Mouse (Mus musculus) stomach, embryonic 14.5 days (tissue): Measurements from ENCODE around the gene Gpc5. TPM values are rescaled to one million over a fixed set of nuclear protein-coding genes. Genes with fewer than 3 reads are reported as not detected.

Source experiments
- ATAC-seq: fragments of 200-750 bp; cut with Nextera tagmentation; 2 replicates; pipeline ENCODE4 v1.8.0; 2017; ENCODE audit warnings: low read depth, moderate TSS enrichment; ENCODE audit not compliant: insufficient number of reproducible peaks, insufficient read depth, low FRiP score
- H3K27ac ChIP-seq: fragments of 300-500 bp; sonication (generic); 2 replicates; pipeline ENCODE4 v1.5.1; 2014; ENCODE audit warnings: mild to moderate bottlenecking, low read length, moderate library complexity, mixed read lengths
- H3K27me3 ChIP-seq: fragments of 300-500 bp; sonication (generic); 2 replicates; pipeline ENCODE4 v1.6.1; 2014; ENCODE audit warnings: low read length, control low read depth, mixed read lengths; ENCODE audit not compliant: control insufficient read depth, insufficient read depth
- H3K36me3 ChIP-seq: fragments of 300-500 bp; sonication (generic); 2 replicates; pipeline ENCODE4 v1.6.1; 2014; ENCODE audit warnings: mild to moderate bottlenecking, control low read depth, low read length, moderate library complexity, mixed read lengths; ENCODE audit not compliant: control insufficient read depth, insufficient read depth
- H3K4me1 ChIP-seq: fragments of 300-500 bp; sonication (generic); 2 replicates; pipeline ENCODE4 v1.6.1; 2014; ENCODE audit warnings: low read length, control low read depth, mixed read lengths; ENCODE audit not compliant: control insufficient read depth, insufficient read depth
- H3K4me2 ChIP-seq: fragments of 300-500 bp; sonication (generic); replicated peaks from 2 replicates; pipeline ENCODE4 v1.6.1; 2014; ENCODE audit warnings: low read depth, low read length, control low read depth
- H3K4me3 ChIP-seq: fragments of 300-500 bp; sonication (generic); 2 replicates; pipeline ENCODE4 v1.5.1; 2014; ENCODE audit warnings: low read depth, low read length, control low read depth
- H3K9ac ChIP-seq: fragments of 300-500 bp; sonication (generic); replicated peaks from 2 replicates; pipeline ENCODE4 v1.6.1; 2014; ENCODE audit warnings: low read depth, mild to moderate bottlenecking, control low read depth, low read length, moderate library complexity, mixed read lengths
- H3K9me3 ChIP-seq: fragments of 300-500 bp; sonication (generic); 2 replicates; pipeline ENCODE4 v1.6.1; 2016; ENCODE audit warnings: low read depth, low read length, control low read depth; ENCODE audit not compliant: control insufficient read depth
- WGBS: fragments of 180-500 bp; shearing (Covaris S2); extraction: QIAGEN DNeasy Blood & Tissue Kit; methylation state at CpG from one replicate; pipeline ENCODE4 v1.1.7; 2014; 5-methylcytosine and 5-hydroxymethylcytosine counted together
- polyA plus RNA-seq: library from polyadenylated mRNA; unstranded; fragments of >200 nt; fragmentation: Nextera tagmentation; extraction: Ambion mirVana; gene quantifications from 2 replicates; pipeline ENCODE4 v1.2.1, GENCODE M21; 2014

The Gpc5 gene
- polyA plus RNA-seq, 1 experiment from 2014 or later, result 0.48 TPM

- Histone ChIP-seq H3K27me3 (no peaks in the 10 kb centered on the region), H3K4me1 (no peaks in the 10 kb centered on the region), H3K9me3 (no peaks in the 10 kb centered on the region), H3K9ac (no peak overlapping the region), H3K36me3 (no peaks in the 10 kb centered on the region), H3K4me3 (no peak overlapping the region), H3K27ac (no peak overlapping the region), H3K4me2 (no peak overlapping the region)
- ATAC-seq, result no peak
- WGBS, result 83% methylated on average over 7 of the region's 7 CpGs
Observed at GRCm38 (mm10) chr14:115821657-115822056, 729.6 kb downstream of the Gpc5 start.

GRCm38 (mm10) chr14:115830485-115830884, 738.5 kb downstream of the Gpc5 start:
- Histone ChIP-seq H3K4me3 (no peak overlapping the region), H3K36me3 (no peaks in the 10 kb centered on the region), H3K27ac (no peak overlapping the region), H3K9ac (no peak overlapping the region), H3K4me2 (no peak overlapping the region), H3K9me3 (no peaks in the 10 kb centered on the region; the same call in 1 of the 2 replicates), H3K27me3 (no peaks in the 10 kb centered on the region), H3K4me1 (no peaks in the 10 kb centered on the region)
- ATAC-seq, result no peak
- WGBS, result 67% methylated on average over 5 of the region's 5 CpGs

GRCm38 (mm10) chr14:115831219-115831755, 739.3 kb downstream of the Gpc5 start:
- ATAC-seq, result no peak
- 1% methylated on average over 7 of the region's 7 CpGs for WGBS
- Histone ChIP-seq H3K4me2 (no peak overlapping the region), H3K4me3 (no peak overlapping the region), H3K4me1 (no peaks in the 10 kb centered on the region), H3K27ac (no peak overlapping the region), H3K27me3 (no peaks in the 10 kb centered on the region), H3K36me3 (no peaks in the 10 kb centered on the region), H3K9me3 (no peaks in the 10 kb centered on the region; the same call in 1 of the 2 replicates), H3K9ac (no peak overlapping the region)

DNA sequence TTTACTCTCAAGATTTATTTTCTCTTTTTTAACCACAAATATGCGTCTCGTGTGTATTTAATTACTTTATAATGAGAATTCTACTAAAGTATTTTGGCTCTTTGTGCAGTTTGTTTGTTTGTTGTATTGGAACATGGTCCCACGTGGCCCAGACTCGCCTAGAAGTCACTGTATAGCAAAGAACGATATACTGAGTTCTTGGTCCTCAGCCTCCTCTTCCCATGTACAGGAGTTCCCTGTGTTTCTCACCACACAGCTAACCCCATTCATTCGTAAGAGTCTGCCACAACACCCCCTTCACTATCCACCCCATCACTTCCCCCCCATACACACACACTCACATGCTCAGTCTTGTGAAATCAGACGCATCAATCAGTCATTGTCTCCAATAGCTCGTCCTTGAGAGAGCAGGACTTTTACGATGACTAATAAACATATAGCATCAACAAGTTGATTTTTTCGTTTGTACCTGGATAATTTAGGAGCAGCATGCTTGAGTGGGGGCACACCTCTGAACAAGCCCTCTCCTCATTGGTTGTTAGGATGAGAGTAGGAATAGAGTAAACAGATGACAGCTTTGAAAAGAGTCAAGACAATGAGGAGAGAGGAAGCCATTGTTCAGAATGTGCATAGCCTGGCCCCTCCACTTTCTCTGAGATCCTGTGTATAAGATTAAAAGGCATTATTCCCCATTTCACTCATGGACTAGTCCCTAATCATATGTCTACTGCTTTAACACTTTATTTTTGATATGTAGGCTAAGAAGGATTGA, 740.0 kb downstream of the Gpc5 start:
- Histone ChIP-seq H3K4me1 (no peaks in the 10 kb centered on the region), H3K36me3 (no peaks in the 10 kb centered on the region), H3K27me3 (no peaks in the 10 kb centered on the region), H3K9ac (no peak overlapping the region), H3K9me3 (no peaks in the 10 kb centered on the region; the same call in 1 of the 2 replicates), H3K4me2 (no peak overlapping the region), H3K4me3 (no peak overlapping the region), H3K27ac (no peak overlapping the region)
- WGBS, result 71% methylated on average over 10 of the region's 10 CpGs
- no peak for ATAC-seq

DNA sequence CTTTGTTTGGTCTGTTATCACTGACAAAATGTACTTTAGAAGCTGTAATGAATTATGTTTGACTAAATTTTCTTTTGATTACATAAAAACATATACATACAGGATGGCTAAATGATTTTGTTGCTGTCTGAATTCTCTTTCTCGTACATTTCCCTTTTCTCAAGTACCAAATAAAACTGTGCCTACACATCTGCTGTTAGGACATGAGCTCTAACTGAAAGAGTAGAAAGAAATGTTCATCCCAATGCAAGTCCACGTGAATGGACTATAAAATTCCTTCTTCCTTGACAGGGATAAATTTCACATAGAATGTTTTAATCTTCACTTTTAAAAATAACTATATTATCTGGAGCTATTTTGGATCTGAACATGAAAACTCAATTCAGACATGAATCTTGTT, 751.8 kb downstream of the Gpc5 start:
- Histone ChIP-seq H3K4me1 (no peaks in the 10 kb centered on the region), H3K9me3 (no peaks in the 10 kb centered on the region), H3K9ac (no peak overlapping the region), H3K27me3 (no peaks in the 10 kb centered on the region), H3K4me2 (no peak overlapping the region), H3K27ac (no peak overlapping the region), H3K36me3 (no peaks in the 10 kb centered on the region), H3K4me3 (no peak overlapping the region)
- WGBS, result 62% methylated on average over 2 of the region's 2 CpGs
- ATAC-seq, result no peak

DNA sequence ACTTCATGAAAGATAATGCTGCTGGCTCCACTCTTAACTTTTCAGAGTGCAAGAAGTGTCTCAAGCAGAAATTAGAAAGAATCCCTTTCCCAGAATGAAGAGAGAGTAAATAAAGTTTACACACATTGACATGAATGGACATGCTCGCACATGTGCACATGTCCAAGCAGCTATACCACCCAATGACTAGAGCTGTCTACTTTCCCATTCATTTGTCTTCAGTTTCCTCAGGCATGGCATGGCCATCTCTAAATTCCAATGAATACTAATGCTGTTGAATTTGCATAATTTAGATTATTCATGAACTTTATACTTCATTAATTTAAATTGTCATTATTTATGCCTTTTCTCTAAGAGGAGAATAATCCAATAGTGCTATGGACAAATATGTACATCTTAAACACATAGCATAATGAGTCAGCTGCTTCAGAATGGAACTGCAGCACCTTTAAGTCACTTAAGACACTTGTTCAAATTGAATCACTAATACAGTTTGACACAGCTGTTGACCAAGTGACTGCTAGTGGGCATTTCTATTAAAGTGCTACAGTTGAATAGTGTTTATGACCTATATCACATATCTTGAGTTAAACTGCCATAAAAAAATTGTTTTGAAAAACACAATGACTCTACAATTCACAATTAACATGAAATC, 752.9 kb downstream of the Gpc5 start:
- no peaks in the 10 kb centered on the region for H3K27me3 ChIP-seq
- H3K36me3 ChIP-seq, result no peaks in the 10 kb centered on the region
- no peaks in the 10 kb centered on the region for H3K4me1 ChIP-seq
- H3K9me3 ChIP-seq, result no peaks in the 10 kb centered on the region
- ATAC-seq, result no peak
- 92% methylated on average over 1 of the region's 1 CpGs for whole genome bisulfite sequencing
- no peak overlapping the region for H3K9ac ChIP-seq
- H3K4me2 ChIP-seq, result no peak overlapping the region
- H3K4me3 ChIP-seq, result no peak overlapping the region
- H3K27ac ChIP-seq, result no peak overlapping the region

- no peaks in the 10 kb centered on the region for H3K36me3 ChIP-seq
- H3K4me1 ChIP-seq, result no peaks in the 10 kb centered on the region
- no peaks in the 10 kb centered on the region for H3K9me3 ChIP-seq
- H3K4me3 ChIP-seq, result no peak overlapping the region
- no peaks in the 10 kb centered on the region for H3K27me3 ChIP-seq
- no peak overlapping the region for H3K4me2 ChIP-seq
- no peak overlapping the region for H3K27ac ChIP-seq
- ATAC-seq, result no peak
- no peak overlapping the region for H3K9ac ChIP-seq
- WGBS, result 64% methylated on average over 3 of the region's 3 CpGs
Observed at GRCm38 (mm10) chr14:115869127-115869526, 777.1 kb downstream of the Gpc5 start.

- WGBS, result 74% methylated on average over 1 of the region's 1 CpGs
Observed at GRCm38 (mm10) chr14:115976062-115976461, 884.0 kb downstream of the Gpc5 start.

More at GRCm38 (mm10) chr14:115976062-115976461, 884.0 kb downstream of the Gpc5 start:
- Histone ChIP-seq H3K27ac (no peak overlapping the region), H3K36me3 (no peaks in the 10 kb centered on the region), H3K4me1 (no peaks in the 10 kb centered on the region), H3K27me3 (no peaks in the 10 kb centered on the region), H3K4me3 (no peak overlapping the region), H3K4me2 (no peak overlapping the region), H3K9ac (no peak overlapping the region), H3K9me3 (no peaks in the 10 kb centered on the region)
- ATAC-seq, result no peak
